Mouse (Mus musculus) lung, postnatal 0 days (tissue): ENCODE data around the gene Zfp652.

Source experiments
- CTCF ChIP-seq: IDR thresholded peaks from 2 replicates; pipeline ENCODE4 v1.5.1; 2016; ENCODE audit warnings: antibody characterized with exemption, mild to moderate bottlenecking
- EP300 ChIP-seq: IDR thresholded peaks from 2 replicates; pipeline ENCODE4 v1.6.1; 2016; ENCODE audit warnings: antibody characterized with exemption, mild to moderate bottlenecking, control low read depth

DNA sequence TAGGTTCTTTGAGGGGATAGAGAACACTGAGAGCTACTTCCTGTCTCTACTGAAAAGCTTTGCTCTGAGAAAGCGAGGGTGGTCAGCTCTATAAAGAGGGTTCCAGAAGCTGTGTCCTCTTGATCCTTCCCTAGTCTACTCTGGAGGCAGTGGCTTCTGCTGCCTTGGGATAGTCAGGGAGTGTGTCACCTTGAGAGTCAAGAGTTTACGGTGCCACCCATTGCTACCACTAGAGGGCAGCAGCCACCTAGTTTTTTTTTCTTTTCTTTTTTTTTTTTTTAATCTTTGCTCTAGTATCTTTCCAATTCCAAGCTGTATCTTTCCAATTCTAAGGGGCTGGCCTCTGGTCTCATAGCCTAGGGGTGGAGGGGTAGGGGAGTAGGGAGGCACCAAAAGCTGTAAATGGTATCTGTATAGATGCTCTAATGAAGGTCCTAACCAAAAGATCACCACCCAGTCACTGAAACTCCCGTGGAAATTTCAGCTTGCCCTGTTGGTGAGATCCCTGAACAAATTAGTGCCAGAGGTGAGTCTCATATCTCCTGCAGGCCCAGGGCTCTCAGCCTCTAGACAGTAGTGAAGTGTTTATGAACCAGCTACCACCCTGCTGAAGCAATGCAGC lies 115.1 kb downstream of the Zfp652 start:
- peak; percentile 81 for TF ChIP-seq CTCF
- 0 out of 2 replicates have a peak, but pooled peaks have one; percentile 16 for TF ChIP-seq EP300
